Mouse (Mus musculus): ENCODE measurements around the gene Megf6. TPM values are rescaled to one million over a fixed set of nuclear protein-coding genes. Genes with fewer than 3 reads are reported as not detected.
A peak's percentile ranks its signal among the peaks of the same experiment; 100 is the strongest.

The Megf6 gene
- polyA plus RNA-seq, 1 experiment from 2014 or later = 1.5 TPM

GRCm38 (mm10) chr4:154237306-154237705 lies 66.8 kb downstream of the Megf6 start:
- Histone ChIP-seq H3K4me3 (replicated peaks) (no peak overlapping the region), H3K36me3 (no peaks in the 10 kb centered on the region), H3K4me1 (replicated peaks) (no peaks in the 10 kb centered on the region), H3K9ac (no peak overlapping the region), H3K9me3 (replicated peaks) (no peaks in the 10 kb centered on the region), H3K27me3 (peaks cover 17% of the 10 kb centered on the region), H3K27ac (no peak overlapping the region), H3K4me2 (no peak overlapping the region; the same call in 1 of the 2 replicates)
- DNase-seq = no peak
- 8% methylated on average over 9 of the region's 9 CpGs for WGBS (ENCODE audit: insufficient replicate concordance)
- ATAC-seq (ENCODE audit: low read depth) = 0 out of 2 replicates have a peak, but pooled peaks have one; percentile 41

GRCm38 (mm10) chr4:154239199-154239598 lies 68.7 kb downstream of the Megf6 start:
- H3K9ac ChIP-seq = no peak overlapping the region
- WGBS (ENCODE audit: insufficient replicate concordance) = 60% methylated on average over 8 of the region's 8 CpGs
- H3K9me3 ChIP-seq (replicated peaks) = no peaks in the 10 kb centered on the region
- H3K36me3 ChIP-seq = no peaks in the 10 kb centered on the region
- no peaks in the 10 kb centered on the region for H3K4me1 ChIP-seq (replicated peaks)
- DNase-seq (no peak), ATAC-seq (ENCODE audit: low read depth) (no peak)
- H3K27me3 ChIP-seq = peaks cover 17% of the 10 kb centered on the region
- H3K4me3 ChIP-seq (replicated peaks) = no peak overlapping the region
- no peak overlapping the region for H3K27ac ChIP-seq
- H3K4me2 ChIP-seq = no peak overlapping the region

DNA sequence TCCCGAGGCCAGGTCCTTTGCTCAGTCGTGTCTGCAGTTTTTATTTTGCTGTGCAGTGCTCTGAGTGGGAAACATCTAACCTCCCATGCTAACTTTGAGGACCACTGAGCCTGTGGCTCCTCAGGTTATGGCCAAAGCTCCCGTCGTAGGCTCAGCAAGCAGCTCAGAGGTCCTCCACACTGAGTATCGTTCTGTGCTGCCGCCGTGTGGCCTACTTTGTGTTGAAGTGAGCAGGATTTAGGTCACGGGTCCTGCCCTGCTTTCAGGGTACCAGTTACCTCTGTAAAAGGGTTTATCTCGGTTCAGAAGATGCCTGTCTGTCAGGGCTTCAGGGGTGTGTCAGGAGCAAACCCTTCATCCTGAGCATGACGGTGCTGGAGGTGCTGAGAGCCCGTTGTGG lies 70.1 kb downstream of the Megf6 start:
- no peak overlapping the region for H3K9ac ChIP-seq
- no peak overlapping the region for H3K27ac ChIP-seq
- H3K9me3 ChIP-seq (replicated peaks) = no peaks in the 10 kb centered on the region
- H3K27me3 ChIP-seq = peaks cover 17% of the 10 kb centered on the region
- H3K4me3 ChIP-seq (replicated peaks) = no peak overlapping the region
- no peak for DNase-seq
- no peaks in the 10 kb centered on the region for H3K4me1 ChIP-seq (replicated peaks)
- H3K36me3 ChIP-seq = no peaks in the 10 kb centered on the region
- WGBS (ENCODE audit: insufficient replicate concordance) = 51% methylated on average over 11 of the region's 11 CpGs
- no peak for ATAC-seq (ENCODE audit: low read depth)
- H3K4me2 ChIP-seq = no peak overlapping the region

DNA sequence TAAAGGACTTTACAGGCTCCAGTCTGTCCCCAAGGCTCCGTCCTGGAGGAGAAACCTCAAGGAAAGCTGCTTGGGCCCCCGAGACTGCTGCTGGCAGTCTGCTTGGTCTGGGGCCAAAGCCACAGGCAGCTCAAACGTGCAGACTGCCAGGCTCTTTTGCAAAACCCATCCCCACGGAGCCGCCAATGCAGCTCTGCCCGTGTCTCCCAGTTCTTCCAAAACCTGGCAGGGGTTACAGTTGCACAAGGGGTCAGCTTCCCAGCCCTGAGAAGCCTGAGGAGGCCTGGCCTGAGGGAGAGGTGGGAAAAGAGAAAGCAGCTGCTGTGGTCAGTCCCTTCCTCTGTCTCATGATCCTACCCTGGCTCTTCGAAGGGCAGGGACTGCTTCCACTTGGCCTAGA lies 74.8 kb downstream of the Megf6 start:
- Histone ChIP-seq H3K4me2 (no peak overlapping the region), H3K27me3 (peaks cover 11% of the 10 kb centered on the region; the same call in 1 of the 2 replicates), H3K36me3 (no peaks in the 10 kb centered on the region), H3K9ac (no peak overlapping the region), H3K4me1 (replicated peaks) (peaks cover 21% of the 10 kb centered on the region), H3K27ac (no peak overlapping the region), H3K4me3 (replicated peaks) (no peak overlapping the region), H3K9me3 (replicated peaks) (no peaks in the 10 kb centered on the region)
- WGBS (ENCODE audit: insufficient replicate concordance) = 64% methylated on average over 7 of the region's 7 CpGs
- no peak for ATAC-seq (ENCODE audit: low read depth)
- DNase-seq = no peak

- 0 out of 2 replicates have a peak, but pooled peaks cover 7% of the 10 kb centered on the region for H3K27me3 ChIP-seq
- H3K9me3 ChIP-seq (replicated peaks) = no peaks in the 10 kb centered on the region
- no peak overlapping the region for H3K27ac ChIP-seq
- H3K4me1 ChIP-seq (replicated peaks) = peaks cover 21% of the 10 kb centered on the region
- peak overlapping the region; percentile 41 for H3K4me3 ChIP-seq (replicated peaks)
- H3K9ac ChIP-seq = no peak overlapping the region
- DNase-seq (peak; percentile 71), ATAC-seq (ENCODE audit: low read depth) (peak; percentile 79)
- peak overlapping the region; percentile 64 for H3K4me2 ChIP-seq
- no peaks in the 10 kb centered on the region for H3K36me3 ChIP-seq
- WGBS (ENCODE audit: insufficient replicate concordance) = 6% methylated on average over 18 of the region's 19 CpGs
Observed at GRCm38 (mm10) chr4:154246115-154247040, 75.8 kb downstream of the Megf6 start.

DNA sequence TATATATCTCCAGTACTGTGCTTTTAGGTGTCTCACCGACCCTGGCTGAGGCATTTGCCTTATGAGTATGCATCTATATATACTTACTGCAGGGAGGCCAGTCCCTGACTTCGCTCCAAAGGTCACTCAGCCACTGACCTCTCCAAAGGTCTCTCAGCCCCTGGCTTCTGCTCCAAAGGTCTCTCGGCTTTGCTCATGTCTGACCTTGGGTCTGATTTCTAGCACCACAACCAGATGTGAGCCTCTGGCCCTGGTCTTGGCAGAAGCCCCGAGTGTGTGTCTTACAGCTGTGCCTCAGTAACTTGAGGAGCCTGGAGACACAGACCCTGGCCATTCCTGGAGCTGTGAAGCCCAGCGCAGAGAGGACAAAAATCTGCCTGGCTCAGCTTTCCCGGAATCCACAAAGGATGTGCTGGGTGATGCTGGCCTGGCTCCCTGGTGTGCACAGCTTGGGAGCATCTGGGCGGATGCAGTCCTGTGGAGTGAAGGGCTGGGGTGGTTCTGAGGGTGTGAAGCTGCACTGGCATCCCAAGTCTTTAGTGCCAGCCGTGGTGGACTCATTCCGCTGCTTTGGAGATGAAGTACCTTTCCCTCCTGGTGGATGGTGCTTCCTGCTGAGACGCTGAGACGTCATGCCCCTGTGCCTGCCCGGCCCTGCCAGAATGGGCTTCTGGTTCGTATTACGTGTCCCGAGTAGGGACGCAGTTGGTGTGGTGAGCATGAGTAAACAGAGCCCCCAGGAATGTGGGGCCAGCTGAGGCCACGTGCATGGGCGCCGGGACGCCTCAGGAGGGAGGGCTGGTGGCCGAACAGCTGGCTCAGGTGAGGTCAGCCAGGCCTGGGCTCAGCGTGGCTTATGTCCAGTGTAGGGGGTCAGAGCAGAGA lies 76.9 kb downstream of the Megf6 start:
- no peak for DNase-seq
- 56% methylated on average over 22 of the region's 22 CpGs for WGBS (ENCODE audit: insufficient replicate concordance)
- peak overlapping the region; percentile 8; the same call in 1 of the 2 replicates for H3K4me3 ChIP-seq (replicated peaks)
- no peaks in the 10 kb centered on the region for H3K36me3 ChIP-seq
- no peaks in the 10 kb centered on the region for H3K9me3 ChIP-seq (replicated peaks)
- H3K4me2 ChIP-seq = peak overlapping the region; percentile 64
- H3K9ac ChIP-seq = no peak overlapping the region
- peaks cover 21% of the 10 kb centered on the region for H3K4me1 ChIP-seq (replicated peaks)
- ATAC-seq (ENCODE audit: low read depth) = 0 out of 2 replicates have a peak, but pooled peaks have one; percentile 1
- no peak overlapping the region for H3K27ac ChIP-seq
- 0 out of 2 replicates have a peak, but pooled peaks cover 7% of the 10 kb centered on the region for H3K27me3 ChIP-seq

- H3K27me3 ChIP-seq = 0 out of 2 replicates have a peak, but pooled peaks cover 7% of the 10 kb centered on the region
- H3K27ac ChIP-seq = no peak overlapping the region
- no peak overlapping the region for H3K4me3 ChIP-seq (replicated peaks)
- H3K9me3 ChIP-seq (replicated peaks) = no peaks in the 10 kb centered on the region
- ATAC-seq (ENCODE audit: low read depth) (no peak), DNase-seq (no peak)
- 57% methylated on average over 21 of the region's 21 CpGs for whole genome bisulfite sequencing (ENCODE audit: insufficient replicate concordance)
- H3K36me3 ChIP-seq = no peaks in the 10 kb centered on the region
- peaks cover 21% of the 10 kb centered on the region for H3K4me1 ChIP-seq (replicated peaks)
- no peak overlapping the region for H3K9ac ChIP-seq
- H3K4me2 ChIP-seq = no peak overlapping the region
Observed at GRCm38 (mm10) chr4:154248092-154248805, 77.7 kb downstream of the Megf6 start.

- no peak for ATAC-seq (ENCODE audit: low read depth)
- WGBS (ENCODE audit: insufficient replicate concordance) = 65% methylated on average over 8 of the region's 8 CpGs
- no peak overlapping the region for H3K4me3 ChIP-seq (replicated peaks)
Observed at GRCm38 (mm10) chr4:154249316-154249715, 78.8 kb downstream of the Megf6 start.

DNA sequence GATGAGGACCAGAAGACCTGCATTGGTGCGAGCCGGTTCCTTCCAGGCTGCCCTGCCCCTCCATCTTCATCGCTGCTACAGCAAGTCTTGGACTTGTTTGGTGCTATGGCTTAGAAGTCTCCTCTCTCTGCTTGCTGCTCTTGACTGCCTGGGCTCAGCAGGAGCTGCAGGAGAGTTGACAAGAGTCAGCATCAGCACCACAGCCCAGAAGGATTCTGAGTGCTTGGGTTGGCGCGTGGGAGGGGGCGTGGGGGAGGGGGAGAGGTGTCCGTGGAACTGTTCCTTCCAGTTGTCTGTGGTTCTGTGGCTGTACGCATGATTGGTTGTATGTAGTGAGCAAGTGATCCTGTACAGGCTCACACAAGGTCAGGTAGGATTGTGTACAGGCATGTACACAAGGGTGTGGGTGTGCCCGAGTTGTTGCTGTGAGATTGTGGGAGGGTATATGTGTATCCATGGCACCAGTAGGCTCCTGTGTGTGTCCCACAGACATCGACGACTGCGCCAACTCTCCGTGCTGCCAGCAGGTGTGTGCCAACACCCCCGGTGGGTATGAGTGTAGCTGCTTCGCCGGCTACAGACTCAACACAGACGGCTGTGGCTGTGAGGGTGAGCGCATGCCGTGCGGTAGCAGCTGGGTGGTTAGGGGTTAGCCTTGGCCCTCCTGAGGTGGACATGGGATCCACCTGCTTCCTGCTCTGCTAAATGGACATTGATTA lies 82.2 kb downstream of the Megf6 start:
- no peak overlapping the region for H3K4me3 ChIP-seq (replicated peaks)
- no peak overlapping the region for H3K27ac ChIP-seq
- no peak overlapping the region for H3K9ac ChIP-seq
- no peaks in the 10 kb centered on the region for H3K9me3 ChIP-seq (replicated peaks)
- no peak for DNase-seq
- no peak overlapping the region for H3K4me2 ChIP-seq
- 77% methylated on average over 20 of the region's 20 CpGs for WGBS (ENCODE audit: insufficient replicate concordance)
- H3K4me1 ChIP-seq (replicated peaks) = peaks cover 4% of the 10 kb centered on the region; the same call in 1 of the 2 replicates
- ATAC-seq (ENCODE audit: low read depth) = no peak
- 0 out of 2 replicates have a peak, but pooled peaks cover 5% of the 10 kb centered on the region for H3K27me3 ChIP-seq
- no peaks in the 10 kb centered on the region for H3K36me3 ChIP-seq

More at GRCm38 (mm10) chr4:154249316-154249715, 78.8 kb downstream of the Megf6 start:
- 0 out of 2 replicates have a peak, but pooled peaks cover 7% of the 10 kb centered on the region for H3K27me3 ChIP-seq
- no peak overlapping the region for H3K27ac ChIP-seq
- no peak overlapping the region for H3K4me2 ChIP-seq
- no peak overlapping the region for H3K9ac ChIP-seq
- no peaks in the 10 kb centered on the region for H3K9me3 ChIP-seq (replicated peaks)
- H3K36me3 ChIP-seq = no peaks in the 10 kb centered on the region
- H3K4me1 ChIP-seq (replicated peaks) = peaks cover 21% of the 10 kb centered on the region
- DNase-seq = no peak

DNA sequence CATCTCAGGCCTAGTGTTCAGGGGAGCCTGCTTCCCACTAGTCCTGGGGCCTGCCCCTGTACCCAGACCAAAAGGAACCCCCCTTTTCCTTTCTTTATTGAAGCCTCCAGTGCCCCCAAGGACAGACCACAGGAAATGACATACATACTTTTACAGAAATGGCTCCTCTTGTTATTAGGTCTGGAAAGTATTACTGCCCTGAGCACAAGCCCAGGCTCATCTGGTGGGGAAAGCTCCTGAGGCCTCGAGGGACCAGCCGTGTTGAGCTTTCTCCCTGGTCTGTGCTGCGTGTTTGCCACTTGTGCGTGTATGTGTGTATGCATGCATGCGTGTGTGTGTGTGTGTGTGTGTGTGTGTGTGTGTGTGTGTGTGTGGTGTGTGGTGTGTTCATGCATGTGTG lies 90.2 kb downstream of the Megf6 start:
- no peak for ATAC-seq (ENCODE audit: low read depth)
- DNase-seq = no peak
- no peaks in the 10 kb centered on the region for H3K4me1 ChIP-seq (replicated peaks)
- no peak overlapping the region for H3K9ac ChIP-seq
- no peak overlapping the region for H3K4me2 ChIP-seq
- H3K9me3 ChIP-seq (replicated peaks) = no peaks in the 10 kb centered on the region
- H3K36me3 ChIP-seq = no peaks in the 10 kb centered on the region
- no peaks in the 10 kb centered on the region for H3K27me3 ChIP-seq
- H3K4me3 ChIP-seq (replicated peaks) = no peak overlapping the region
- no peak overlapping the region for H3K27ac ChIP-seq
- WGBS (ENCODE audit: insufficient replicate concordance) = 84% methylated on average over 5 of the region's 5 CpGs

All from liver, embryonic 13.5 days (tissue).